Comparison of ENCODE assay signal across 8 mouse cellular contexts in genomic region chrX:52614031-52614381, GRCm38 (mm10). TPM values are rescaled to one million over a fixed set of nuclear protein-coding genes. Genes with fewer than 3 reads are reported as not detected.
DNase-seq lines count a peak whose midpoint lies in the region; ATAC-seq lines count a peak whose summit lies in the region.

No protein-coding gene starts in this region.

- no peaks in the 10 kb centered on the region; the same call in 1 of the 2 replicates for H3K27me3 ChIP-seq in heart, embryonic 10.5 days (ENCODE audit: insufficient read depth, poor library complexity, severe bottlenecking)
- H3K27me3 ChIP-seq in limb, embryonic 15.5 days = peaks cover 9% of the 10 kb centered on the region; the same call in 1 of the 2 replicates
- peaks cover 19% of the 10 kb centered on the region; the same call in 1 of the 2 replicates for H3K27me3 ChIP-seq in neural tube, embryonic 15.5 days (replicated peaks)

- peak overlapping the region; percentile 56 for H3K4me2 ChIP-seq in limb, embryonic 15.5 days
- peak overlapping the region; percentile 84 for H3K4me2 ChIP-seq in neural tube, embryonic 15.5 days

- ATAC-seq in frontal cortex, adult (ENCODE audit: low TSS enrichment) = peak; percentile 77
- ATAC-seq in limb, embryonic 15.5 days (ENCODE audit: insufficient number of reproducible peaks, low FRiP score, low TSS enrichment, low read depth) = peak; percentile 93
- peak; percentile 93 for ATAC-seq in neural tube, embryonic 15.5 days (ENCODE audit: low FRiP score)

- peak overlapping the region; percentile 67 for H3K4me3 ChIP-seq in heart, embryonic 10.5 days
- H3K4me3 ChIP-seq in limb, embryonic 15.5 days = peak overlapping the region; percentile 56
- peak overlapping the region; percentile 47 for H3K4me3 ChIP-seq in neural tube, embryonic 15.5 days (replicated peaks)

- H3K4me1 ChIP-seq in heart, embryonic 10.5 days = peaks cover 29% of the 10 kb centered on the region
- H3K4me1 ChIP-seq in limb, embryonic 15.5 days = peaks cover 8% of the 10 kb centered on the region; the same call in 1 of the 2 replicates
- H3K4me1 ChIP-seq in neural tube, embryonic 15.5 days = 0 out of 2 replicates have a peak, but pooled peaks cover 13% of the 10 kb centered on the region

- H3K9ac ChIP-seq in limb, embryonic 15.5 days = 0 out of 2 replicates have a peak overlapping the region, but pooled peaks have one; percentile 4
- peak overlapping the region; percentile 20; the same call in 1 of the 2 replicates for H3K9ac ChIP-seq in neural tube, embryonic 15.5 days (replicated peaks)

- WGBS in heart, embryonic 10.5 days = 23% methylated on average over 22 of the region's 23 CpGs
- 11% methylated on average over 21 of the region's 23 CpGs for WGBS in limb, embryonic 15.5 days
- 23% methylated on average over 23 of the region's 23 CpGs for WGBS in neural tube, embryonic 15.5 days

- DNase-seq in frontal cortex, adult 2 months (ENCODE audit: extremely low spot score in 1 of 2, low spot score in 1 of 2) = no peak
- peak; percentile 4 to 12 for DNase-seq in right cerebral cortex, adult 2 months (ENCODE audit: low spot score in 2 of 2)
- DNase-seq in right cerebral cortex, adult 18-20 months = no peak
- peak; percentile 90 for DNase-seq in heart, embryonic 10.5 days (ENCODE audit: low spot score)
- DNase-seq in adrenal gland, postnatal 14 days = no peak

- H3K27ac ChIP-seq in heart, embryonic 10.5 days = peak overlapping the region; percentile 87
- peak overlapping the region; percentile 88 for H3K27ac ChIP-seq in limb, embryonic 15.5 days
- H3K27ac ChIP-seq in neural tube, embryonic 15.5 days (replicated peaks) = no peak overlapping the region

- no peaks in the 10 kb centered on the region for H3K36me3 ChIP-seq in heart, embryonic 10.5 days
- H3K36me3 ChIP-seq in limb, embryonic 15.5 days = no peaks in the 10 kb centered on the region
- H3K36me3 ChIP-seq in neural tube, embryonic 15.5 days = no peaks in the 10 kb centered on the region

- no peaks in the 10 kb centered on the region for H3K9me3 ChIP-seq in heart, embryonic 10.5 days
- no peaks in the 10 kb centered on the region for H3K9me3 ChIP-seq in limb, embryonic 15.5 days
- no peaks in the 10 kb centered on the region for H3K9me3 ChIP-seq in neural tube, embryonic 15.5 days (replicated peaks)

RNA-seq across cellular contexts. Expression of gene Gpc3, which starts 0.3 kb away (rescaled TPM):
- polyA plus RNA-seq in frontal cortex, adult 2 months (2012; rRNA removed) = 5.1 and 6.3 TPM in 2 replicates
- 484 and 654 TPM in 2 replicates for polyA plus RNA-seq in heart, embryonic 10.5 days (2016; fragmentation: Nextera tagmentation; extraction: Ambion mirVana)
- 744 and 768 TPM in 2 replicates for polyA plus RNA-seq in limb, embryonic 15.5 days (2015; fragmentation: Nextera tagmentation; extraction: Ambion mirVana)
- 86.6 and 128 TPM in 2 replicates for polyA plus RNA-seq in neural tube, embryonic 15.5 days (2015; fragmentation: Nextera tagmentation; extraction: Ambion mirVana)
- total RNA-seq in adrenal gland, postnatal 14 days (2021) = 59.6 and 65.3 TPM in 2 replicates

Comparison
In these comparisons a context has a peak if more than half of its experiments do, and no peak if none do; other contexts are left out.
1. DNase-seq: peak in right cerebral cortex, adult 2 months (2 of 2) and heart, embryonic 10.5 days (single experiment); none in frontal cortex, adult 2 months (0 of 2), right cerebral cortex, adult 18-20 months (single experiment) and adrenal gland, postnatal 14 days (single experiment).
2. RNA of gene Gpc3, which starts 0.3 kb away (polyA plus RNA-seq): 744 to 768 TPM in limb, embryonic 15.5 days, 484 to 654 TPM in heart, embryonic 10.5 days and 86.6 to 128 TPM in neural tube, embryonic 15.5 days; 5.1 to 6.3 TPM in frontal cortex, adult 2 months; every median in the first group is over 10 times any median in the second.
3. Peak in every context shown above with its lines, with median percentiles within 50 percentile points of each other: ATAC-seq and H3K4me3 ChIP-seq.